Mouse (Mus musculus) kidney, embryonic 16.5 days (tissue): ENCODE results near the gene Olfr550. TPM values are rescaled to one million over a fixed set of nuclear protein-coding genes. Genes with fewer than 3 reads are reported as not detected.

ENCODE experiments used
- ATAC-seq: fragments of 200-750 bp; cut with Nextera tagmentation; 2 replicates; pipeline ENCODE4 v1.8.0; 2017; ENCODE audit warnings: moderate TSS enrichment; ENCODE audit not compliant: low FRiP score, low TSS enrichment
- H3K27ac ChIP-seq: fragments of 300-500 bp; sonication (generic); 2 replicates; pipeline ENCODE4 v1.5.1; 2014; ENCODE audit warnings: low read length
- H3K27me3 ChIP-seq: fragments of 300-500 bp; sonication (generic); 2 replicates; pipeline ENCODE4 v1.6.1; 2014; ENCODE audit warnings: low read length, control low read depth, mixed read lengths; ENCODE audit not compliant: insufficient read depth
- H3K36me3 ChIP-seq: fragments of 300-500 bp; sonication (generic); 2 replicates; pipeline ENCODE4 v1.6.1; 2014; ENCODE audit warnings: low read length, control low read depth, mixed read lengths; ENCODE audit not compliant: insufficient read depth
- H3K4me1 ChIP-seq: fragments of 300-500 bp; sonication (generic); 2 replicates; pipeline ENCODE4 v1.6.1; 2014; ENCODE audit warnings: low read length, control low read depth, mixed read lengths; ENCODE audit not compliant: insufficient read depth
- H3K4me2 ChIP-seq: fragments of 300-500 bp; sonication (generic); replicated peaks from 2 replicates; pipeline ENCODE4 v1.6.1; 2014; ENCODE audit warnings: low read depth, low read length
- H3K4me3 ChIP-seq: fragments of 300-500 bp; sonication (generic); 2 replicates; pipeline ENCODE4 v1.5.1; 2014; ENCODE audit warnings: mild to moderate bottlenecking, low read length
- H3K9ac ChIP-seq: fragments of 300-500 bp; sonication (generic); replicated peaks from 2 replicates; pipeline ENCODE4 v1.6.1; 2014; ENCODE audit warnings: low read length
- H3K9me3 ChIP-seq: fragments of 300-500 bp; sonication (generic); 2 replicates; pipeline ENCODE4 v1.6.1; 2016; ENCODE audit warnings: low read length, control low read depth
- WGBS: fragments of 180-500 bp; shearing (Covaris S2); extraction: QIAGEN DNeasy Blood & Tissue Kit; methylation state at CpG from one replicate; pipeline ENCODE4 v1.1.7; 2014; 5-methylcytosine and 5-hydroxymethylcytosine counted together
- polyA plus RNA-seq: library from polyadenylated mRNA; unstranded; fragments of >200 nt; fragmentation: Nextera tagmentation; extraction: Ambion mirVana; gene quantifications from 2 replicates; pipeline ENCODE4 v1.2.1, GENCODE M21; 2015

The Olfr550 gene
- not detected in 2 replicates for polyA plus RNA-seq

DNA sequence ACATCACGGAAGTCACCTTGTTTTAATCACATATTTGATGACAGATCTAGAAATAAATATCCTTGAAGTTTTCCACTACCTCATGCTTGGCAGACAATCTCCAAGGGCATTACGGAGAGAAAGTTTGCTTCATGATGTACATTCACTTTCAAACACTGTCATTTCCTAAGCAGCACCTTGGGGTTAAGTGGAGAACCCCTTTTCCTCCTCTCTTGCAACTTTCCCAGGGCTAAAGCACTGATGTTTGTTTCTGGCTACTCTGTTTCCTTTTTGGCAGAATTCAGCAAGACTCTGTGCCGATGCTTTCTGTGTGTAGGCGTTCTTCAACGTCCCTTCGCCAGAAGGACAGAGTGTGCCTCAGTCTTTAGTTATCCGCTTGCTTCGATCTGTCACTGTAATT, at the start of gene Olfr550:
Gene Olfr550 (plus strand): TSS at position 301 of the 400 bp plus-strand sequence.
- H3K9me3 ChIP-seq: no peaks in the 10 kb centered on the region
- no peaks in the 10 kb centered on the region for H3K36me3 ChIP-seq
- H3K9ac ChIP-seq: no peak within 1 kb of the TSS
- 90% methylated on average over 8 of the region's 8 CpGs for WGBS
- H3K4me3 ChIP-seq: no peak within 1 kb of the TSS
- H3K27me3 ChIP-seq: no peaks in the 10 kb centered on the region
- no peak within 1 kb of the TSS for H3K27ac ChIP-seq
- ATAC-seq: no peak
- H3K4me2 ChIP-seq: no peak within 1 kb of the TSS
- no peaks in the 10 kb centered on the region for H3K4me1 ChIP-seq

DNA sequence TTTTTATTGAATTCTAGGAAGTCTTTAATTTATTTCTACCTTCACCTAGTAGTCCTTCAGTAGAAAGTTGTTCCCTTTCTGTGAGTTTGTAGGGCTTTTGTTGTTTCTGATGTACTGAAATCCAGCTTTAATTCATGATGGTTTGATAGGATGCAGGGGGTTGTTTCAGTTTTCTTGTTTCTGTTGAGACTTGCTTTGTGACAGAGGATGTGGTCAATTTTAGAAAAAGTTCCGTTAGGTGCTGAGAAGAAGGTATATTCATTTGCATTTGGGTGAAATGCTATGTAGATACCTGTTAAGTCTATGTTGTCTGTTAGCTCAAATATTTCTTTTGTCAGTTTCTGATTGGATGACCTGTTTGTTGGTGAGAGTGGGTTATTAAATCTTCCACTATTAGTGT, 42.2 kb upstream of the Olfr550 start:
- Histone ChIP-seq H3K9ac (no peak overlapping the region), H3K4me2 (no peak overlapping the region), H3K9me3 (no peaks in the 10 kb centered on the region), H3K4me3 (no peak overlapping the region), H3K27me3 (no peaks in the 10 kb centered on the region), H3K36me3 (no peaks in the 10 kb centered on the region), H3K4me1 (no peaks in the 10 kb centered on the region), H3K27ac (no peak overlapping the region)
- WGBS: 76% methylated on average over 1 of the region's 1 CpGs
- ATAC-seq: no peak

DNA sequence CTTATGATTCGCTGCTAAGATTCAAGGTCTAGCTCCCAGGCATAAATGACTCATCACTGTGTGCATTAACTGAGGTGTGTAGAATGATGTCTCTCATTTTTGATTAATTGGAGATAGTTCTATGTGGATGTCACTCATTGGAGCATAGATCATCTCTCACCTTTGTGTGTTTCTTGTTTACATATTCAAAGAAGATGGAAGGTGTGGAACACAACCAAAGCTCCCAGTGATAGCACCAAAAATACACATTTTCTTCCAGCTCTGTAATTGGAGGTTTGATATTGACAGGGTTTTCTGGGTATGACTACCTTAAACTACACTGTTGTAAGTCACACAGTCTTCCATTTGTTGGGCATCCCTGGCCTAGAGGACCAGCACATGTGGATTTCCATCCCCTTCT, 36.8 kb upstream of the Olfr550 start, which contains the start of gene Olfr547:
Gene Olfr547 (plus strand): TSS at position 301 of the 400 bp plus-strand sequence.
- WGBS: 80% methylated on average over 1 of the region's 1 CpGs
- ATAC-seq: no peak
- no peaks in the 10 kb centered on the region for H3K9me3 ChIP-seq
- no peak within 1 kb of the TSS for H3K27ac ChIP-seq
- H3K36me3 ChIP-seq: no peaks in the 10 kb centered on the region
- no peak within 1 kb of the TSS for H3K4me3 ChIP-seq
- no peak within 1 kb of the TSS for H3K4me2 ChIP-seq
- no peaks in the 10 kb centered on the region for H3K4me1 ChIP-seq
- H3K27me3 ChIP-seq: no peaks in the 10 kb centered on the region
- no peak within 1 kb of the TSS for H3K9ac ChIP-seq

DNA sequence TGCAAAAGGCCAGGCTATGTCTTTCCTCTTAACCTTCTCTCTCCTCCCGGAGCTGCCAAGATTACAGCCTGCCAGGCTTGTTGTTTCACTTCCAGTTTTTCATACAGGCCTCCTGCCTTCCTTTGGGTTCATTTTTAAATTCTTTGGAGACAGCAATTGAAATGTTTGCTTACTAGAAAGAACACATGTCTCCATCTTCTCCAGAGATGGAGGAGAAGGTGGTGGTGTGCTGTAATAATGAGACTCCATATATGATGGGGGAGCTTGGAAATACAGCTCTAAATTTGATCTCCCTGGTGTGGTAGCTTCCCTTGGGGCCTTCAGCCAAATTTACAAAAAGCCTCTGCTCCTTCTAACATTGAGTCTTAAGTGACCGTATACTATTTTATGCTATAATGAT, 30.6 kb upstream of the Olfr550 start, which contains the start of gene Olfr548-ps1:
Gene Olfr548-ps1 (plus strand): TSS at position 301 of the 400 bp plus-strand sequence.
- Histone ChIP-seq H3K4me1 (no peaks in the 10 kb centered on the region), H3K36me3 (no peaks in the 10 kb centered on the region), H3K27ac (no peak within 1 kb of the TSS), H3K4me3 (no peak within 1 kb of the TSS), H3K9me3 (no peaks in the 10 kb centered on the region), H3K4me2 (no peak within 1 kb of the TSS), H3K27me3 (no peaks in the 10 kb centered on the region), H3K9ac (no peak within 1 kb of the TSS)
- ATAC-seq: no peak
- WGBS: 75% methylated on average over 2 of the region's 2 CpGs

DNA sequence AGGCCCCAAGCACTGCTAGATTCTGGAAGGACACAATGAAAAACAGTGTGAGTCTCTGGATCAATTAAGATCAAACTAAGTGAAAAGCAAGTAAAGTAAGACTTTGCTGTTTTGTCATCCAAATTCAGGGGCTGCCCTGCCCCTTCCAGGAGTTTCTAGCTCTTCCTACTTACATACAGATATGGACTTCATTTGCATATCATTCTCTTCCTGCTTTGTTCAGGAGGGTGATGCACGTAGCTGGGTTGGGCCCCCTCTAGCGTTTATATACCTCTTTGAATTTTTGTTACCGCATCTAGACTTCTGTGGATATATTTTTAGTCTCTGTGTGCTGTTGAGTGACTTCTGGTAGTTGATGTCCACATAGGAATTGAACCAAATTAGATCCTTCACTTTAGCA, 30.0 kb upstream of the Olfr550 start:
- ATAC-seq: no peak
- no peak overlapping the region for H3K4me2 ChIP-seq
- H3K36me3 ChIP-seq: no peaks in the 10 kb centered on the region
- H3K4me3 ChIP-seq: no peak overlapping the region
- WGBS: 62% methylated on average over 3 of the region's 3 CpGs
- no peak overlapping the region for H3K9ac ChIP-seq
- no peak overlapping the region for H3K27ac ChIP-seq
- H3K9me3 ChIP-seq: no peaks in the 10 kb centered on the region
- H3K27me3 ChIP-seq: no peaks in the 10 kb centered on the region
- no peaks in the 10 kb centered on the region for H3K4me1 ChIP-seq

DNA sequence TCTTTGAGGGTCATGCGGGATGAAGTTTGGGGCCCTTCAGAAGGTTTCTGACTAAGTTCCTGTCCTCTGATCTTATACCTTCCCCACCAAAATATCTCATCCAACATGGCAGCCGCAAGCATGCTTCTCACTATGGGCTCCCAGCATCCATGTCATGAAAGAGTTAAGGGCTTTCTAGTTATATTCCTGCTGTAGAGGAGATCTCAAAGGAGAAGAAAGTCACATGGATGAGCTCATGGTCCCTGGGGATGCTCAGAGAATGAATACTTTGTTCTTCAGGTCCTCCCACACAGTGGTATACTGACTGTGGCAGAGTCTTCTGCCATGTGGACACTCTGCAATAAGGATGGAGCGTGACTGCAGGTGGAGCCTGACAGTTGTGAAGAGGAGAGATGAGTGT, 21.7 kb upstream of the Olfr550 start, which contains the start of gene Olfr549:
Gene Olfr549 (plus strand): TSS at position 301 of the 400 bp plus-strand sequence.
- Histone ChIP-seq H3K27ac (no peak within 1 kb of the TSS), H3K9ac (no peak within 1 kb of the TSS), H3K4me1 (no peaks in the 10 kb centered on the region), H3K4me2 (no peak within 1 kb of the TSS), H3K4me3 (no peak within 1 kb of the TSS), H3K27me3 (no peaks in the 10 kb centered on the region), H3K9me3 (no peaks in the 10 kb centered on the region), H3K36me3 (no peaks in the 10 kb centered on the region)
- no peak for ATAC-seq
- WGBS: 90% methylated on average over 3 of the region's 3 CpGs

DNA sequence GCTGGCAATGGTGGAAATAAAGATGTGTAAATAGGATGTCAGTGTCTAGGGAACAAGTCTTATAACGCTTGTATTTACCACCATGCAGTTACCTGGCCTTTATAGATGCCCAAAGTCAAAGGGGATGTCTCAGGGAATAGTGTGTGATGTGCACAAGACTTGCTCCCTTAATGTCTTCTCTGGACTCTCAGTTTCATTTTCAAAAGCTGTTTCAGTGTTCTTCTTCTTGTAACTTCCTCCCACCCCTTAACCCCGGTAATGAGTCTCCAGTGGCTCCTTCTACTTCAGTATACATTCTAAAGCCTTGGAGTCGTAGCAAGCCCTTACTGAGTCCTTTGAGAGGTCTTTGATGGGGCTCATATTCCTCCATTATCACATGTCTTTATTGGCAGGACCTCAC, 18.0 kb upstream of the Olfr550 start:
- ATAC-seq: no peak
- Histone ChIP-seq H3K4me3 (no peak overlapping the region), H3K9ac (no peak overlapping the region), H3K9me3 (no peaks in the 10 kb centered on the region), H3K4me2 (no peak overlapping the region), H3K4me1 (no peaks in the 10 kb centered on the region), H3K36me3 (no peaks in the 10 kb centered on the region), H3K27ac (no peak overlapping the region), H3K27me3 (no peaks in the 10 kb centered on the region)
- WGBS: 80% methylated on average over 3 of the region's 3 CpGs

DNA sequence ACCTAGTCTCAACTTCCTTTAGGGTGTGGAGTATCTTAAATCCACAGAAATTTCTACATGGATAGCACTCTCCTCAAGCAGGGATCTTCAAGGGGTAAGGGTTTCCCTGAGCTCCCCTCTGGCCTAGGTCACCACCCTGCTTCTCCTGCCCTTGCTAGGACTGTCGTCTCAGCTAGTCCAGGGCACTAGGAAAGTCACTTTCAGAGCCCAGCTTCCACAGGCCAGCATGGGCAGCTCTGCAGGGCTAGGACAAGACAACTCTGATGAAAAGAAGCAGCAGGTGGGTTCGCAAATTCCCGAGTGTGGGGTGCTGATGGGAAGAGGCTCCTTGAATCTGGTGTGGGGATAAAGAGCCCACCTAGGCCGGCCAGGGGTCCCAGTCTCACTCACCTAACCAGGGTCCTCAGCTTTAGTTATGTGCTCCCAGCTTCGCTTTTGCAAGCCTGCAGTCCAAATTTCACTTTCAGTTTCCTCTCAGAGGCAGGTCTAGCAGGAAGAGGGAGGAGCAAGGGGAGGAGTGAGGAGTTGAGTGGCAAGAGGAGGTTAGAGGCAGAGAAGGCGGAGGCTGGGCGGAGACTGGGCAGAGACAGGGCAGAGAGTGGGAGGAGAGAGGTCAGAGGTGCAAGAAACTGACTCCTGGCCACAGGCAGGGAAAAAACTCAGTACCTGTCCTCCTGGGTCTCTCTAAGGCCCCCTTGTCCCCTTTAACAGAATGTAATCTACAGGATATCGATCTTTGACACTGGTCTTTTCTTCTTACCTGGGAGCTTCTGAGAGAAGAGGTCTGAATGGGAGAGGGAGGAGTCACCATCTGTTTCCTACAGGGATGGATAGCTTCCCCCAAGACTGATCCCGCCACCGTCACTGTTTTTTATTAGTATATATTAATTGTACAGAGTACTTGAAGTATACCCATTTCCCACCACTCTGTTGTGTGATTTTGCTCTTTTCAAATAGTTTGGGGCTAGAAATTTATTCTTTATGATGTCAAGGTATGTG, 5.9 kb upstream of the Olfr550 start, which contains the start of gene Trim21:
Gene Trim21 (minus strand): TSS at position 488 of the 999 bp plus-strand sequence.
- Histone ChIP-seq H3K27ac (no peak within 1 kb of the TSS), H3K27me3 (no peaks in the 10 kb centered on the region), H3K9ac (peak within 1 kb of the TSS; percentile 69), H3K36me3 (no peaks in the 10 kb centered on the region), H3K9me3 (no peaks in the 10 kb centered on the region), H3K4me1 (peaks cover 8% of the 10 kb centered on the region; the same call in 1 of the 2 replicates), H3K4me2 (peak within 1 kb of the TSS; percentile 64), H3K4me3 (peak within 1 kb of the TSS; percentile 64)
- ATAC-seq: peak; percentile 99
- 19% methylated on average over 10 of the region's 10 CpGs for WGBS

DNA sequence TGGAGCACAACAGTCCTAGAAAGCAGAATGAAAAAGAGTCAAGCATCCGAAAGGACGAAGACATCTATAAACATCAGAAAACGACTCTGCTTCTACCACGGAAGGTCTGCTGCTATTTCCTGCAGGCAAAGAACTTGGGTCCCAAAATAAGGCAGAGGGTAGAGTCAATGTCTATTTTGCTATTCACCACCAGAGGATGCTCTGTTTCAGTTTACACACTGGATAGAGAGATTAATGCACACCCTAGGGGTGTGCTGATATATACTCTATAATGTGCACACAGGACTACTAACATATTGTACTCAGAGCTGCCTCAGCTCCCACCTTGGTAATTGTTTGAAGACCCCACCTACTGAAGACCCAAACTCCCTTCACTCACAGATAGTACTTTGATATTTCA, 5.0 kb upstream of the Olfr550 start:
- Histone ChIP-seq H3K9ac (no peak overlapping the region), H3K27me3 (no peaks in the 10 kb centered on the region), H3K4me2 (no peak overlapping the region), H3K36me3 (no peaks in the 10 kb centered on the region), H3K4me1 (peaks cover 8% of the 10 kb centered on the region; the same call in 1 of the 2 replicates), H3K27ac (no peak overlapping the region), H3K4me3 (no peak overlapping the region), H3K9me3 (no peaks in the 10 kb centered on the region)
- 89% methylated on average over 4 of the region's 4 CpGs for WGBS
- ATAC-seq: no peak; the same call in 1 of the 2 replicates
